Mouse (Mus musculus) heart, postnatal 0 days (tissue): Measurements from ENCODE around the gene Depdc5. TPM values are rescaled to one million over a fixed set of nuclear protein-coding genes. Genes with fewer than 3 reads are reported as not detected.
A peak's percentile ranks its signal among the peaks of the same experiment; 100 is the strongest.

Source experiments
- ATAC-seq: fragments of 200-750 bp; cut with Nextera tagmentation; 2 replicates; pipeline ENCODE4 v1.8.0; 2017; ENCODE audit warnings: low read depth, moderate number of reproducible peaks, moderate library complexity; ENCODE audit not compliant: insufficient read depth
- DNase-seq: peaks from one replicate; pipeline ENCODE4 v3.0.0-alpha.2; 2016; ENCODE audit warnings: low spot score
- H3K27ac ChIP-seq: fragments of 300-500 bp; sonication (generic); 2 replicates; pipeline ENCODE4 v1.5.1; 2014; ENCODE audit warnings: low read depth, mild to moderate bottlenecking
- H3K27me3 ChIP-seq: fragments of 300-500 bp; sonication (generic); 2 replicates; pipeline ENCODE4 v1.6.1; 2014; ENCODE audit warnings: low read length, mixed read lengths; ENCODE audit not compliant: control insufficient read depth, insufficient read depth
- H3K36me3 ChIP-seq: fragments of 300-500 bp; sonication (generic); replicated peaks from 2 replicates; pipeline ENCODE4 v1.6.1; 2014; ENCODE audit warnings: low read length, mixed read lengths; ENCODE audit not compliant: control insufficient read depth, insufficient read depth
- H3K4me1 ChIP-seq: fragments of 300-500 bp; sonication (generic); 2 replicates; pipeline ENCODE4 v1.6.1; 2014; ENCODE audit warnings: antibody characterized with exemption; ENCODE audit not compliant: control insufficient read depth, insufficient read depth
- H3K4me2 ChIP-seq: fragments of 300-500 bp; sonication (generic); 2 replicates; pipeline ENCODE4 v1.6.1; 2014; ENCODE audit warnings: low read depth, mild to moderate bottlenecking, low read length, moderate library complexity
- H3K4me3 ChIP-seq: fragments of 300-500 bp; sonication (generic); 2 replicates; pipeline ENCODE4 v1.5.1; 2014; ENCODE audit warnings: low read depth, low read length
- H3K9ac ChIP-seq: fragments of 300-500 bp; sonication (generic); replicated peaks from 2 replicates; pipeline ENCODE4 v1.6.1; 2014; ENCODE audit warnings: low read depth, low read length, mixed read lengths
- H3K9me3 ChIP-seq: fragments of 300-500 bp; sonication (generic); replicated peaks from 2 replicates; pipeline ENCODE4 v1.6.1; 2016; ENCODE audit warnings: low read length; ENCODE audit not compliant: control insufficient read depth
- CTCF ChIP-seq: IDR thresholded peaks from 2 replicates; pipeline ENCODE4 v1.5.1; 2016; ENCODE audit warnings: antibody characterized with exemption, control low read depth, low read depth
- EP300 ChIP-seq: IDR thresholded peaks from 2 replicates; pipeline ENCODE4 v1.6.1; 2016; ENCODE audit warnings: antibody characterized with exemption, low read depth
- WGBS: fragments of 180-500 bp; shearing (Covaris S2); extraction: QIAGEN DNeasy Blood & Tissue Kit; methylation state at CpG from one replicate; pipeline ENCODE4 v1.1.7; 2014; 5-methylcytosine and 5-hydroxymethylcytosine counted together
- polyA plus RNA-seq: library from polyadenylated mRNA; unstranded; fragments of >200 nt; fragmentation: Nextera tagmentation; extraction: Ambion mirVana; gene quantifications from 2 replicates; pipeline ENCODE4 v1.2.1, GENCODE M21; 2015
- total RNA-seq: library from RNA; depleted of rRNA; stranded (reverse); fragments of >200 nt; gene quantifications from 2 replicates; pipeline ENCODE4 v1.2.3, GENCODE M21; 2014; ENCODE audit warnings: low replicate concordance

Depdc5 gene
- total and polyA plus RNA-seq, 2 experiments from 2014 or later: 5.9 to 58.4 TPM

GRCm38 (mm10) chr5:32861082-32861481 lies 2.4 kb upstream of the Depdc5 start:
- no peak for ATAC-seq
- WGBS: 79% methylated on average over 1 of the region's 1 CpGs
- no peaks in the 10 kb centered on the region for H3K9me3 ChIP-seq

GRCm38 (mm10) chr5:32862469-32863132 lies 900 bp upstream of the Depdc5 start:
- Histone ChIP-seq H3K4me2 (peak overlapping the region; percentile 63; the same call in 1 of the 2 replicates), H3K4me1 (0 out of 2 replicates have a peak, but pooled peaks cover 8% of the 10 kb centered on the region), H3K9ac (no peak overlapping the region), H3K4me3 (peak overlapping the region; percentile 66; the same call in 1 of the 2 replicates), H3K36me3 (peaks cover 11% of the 10 kb centered on the region; the same call in 1 of the 2 replicates), H3K9me3 (no peaks in the 10 kb centered on the region), H3K27me3 (no peaks in the 10 kb centered on the region), H3K27ac (no peak overlapping the region)
- ATAC-seq (no peak), DNase-seq (no peak)
- TF ChIP-seq EP300 (no peak), CTCF (no peak)
- WGBS: 60% methylated on average over 6 of the region's 6 CpGs

More at GRCm38 (mm10) chr5:32861082-32861481, 2.4 kb upstream of the Depdc5 start:
- no peak overlapping the region for H3K9ac ChIP-seq
- H3K27me3 ChIP-seq: no peaks in the 10 kb centered on the region
- TF ChIP-seq EP300 (no peak), CTCF (no peak)
- H3K27ac ChIP-seq: no peak overlapping the region
- no peak for DNase-seq
- H3K4me2 ChIP-seq: no peak overlapping the region
- no peak overlapping the region for H3K4me3 ChIP-seq
- H3K4me1 ChIP-seq: 0 out of 2 replicates have a peak, but pooled peaks cover 8% of the 10 kb centered on the region
- H3K36me3 ChIP-seq: peaks cover 3% of the 10 kb centered on the region; the same call in 1 of the 2 replicates

GRCm38 (mm10) chr5:32869389-32870024 lies 6.0 kb downstream of the Depdc5 start:
- ATAC-seq: no peak
- no peak for DNase-seq
- Histone ChIP-seq H3K36me3 (peaks cover 47% of the 10 kb centered on the region), H3K4me1 (0 out of 2 replicates have a peak, but pooled peaks cover 3% of the 10 kb centered on the region), H3K9me3 (no peaks in the 10 kb centered on the region), H3K4me3 (no peak overlapping the region), H3K4me2 (no peak overlapping the region), H3K9ac (no peak overlapping the region), H3K27me3 (no peaks in the 10 kb centered on the region), H3K27ac (no peak overlapping the region)
- TF ChIP-seq EP300: no peak
- no peak for TF ChIP-seq CTCF
- WGBS: 92% methylated on average over 5 of the region's 5 CpGs

GRCm38 (mm10) chr5:32872346-32872745 lies 8.8 kb downstream of the Depdc5 start:
- H3K4me3 ChIP-seq: no peak overlapping the region
- peaks cover 56% of the 10 kb centered on the region for H3K36me3 ChIP-seq
- H3K9ac ChIP-seq: no peak overlapping the region
- no peak overlapping the region for H3K27ac ChIP-seq
- no peak overlapping the region for H3K4me2 ChIP-seq
- TF ChIP-seq EP300 (no peak), CTCF (no peak)
- H3K4me1 ChIP-seq: no peaks in the 10 kb centered on the region
- WGBS: 93% methylated on average over 5 of the region's 5 CpGs
- H3K9me3 ChIP-seq: no peaks in the 10 kb centered on the region
- H3K27me3 ChIP-seq: no peaks in the 10 kb centered on the region
- no peak for ATAC-seq
- DNase-seq: no peak

- Histone ChIP-seq H3K9ac (no peak overlapping the region), H3K9me3 (no peaks in the 10 kb centered on the region), H3K27ac (no peak overlapping the region), H3K4me2 (no peak overlapping the region), H3K27me3 (no peaks in the 10 kb centered on the region), H3K4me3 (no peak overlapping the region), H3K36me3 (peaks cover 67% of the 10 kb centered on the region), H3K4me1 (no peaks in the 10 kb centered on the region)
- 59% methylated on average over 3 of the region's 3 CpGs for WGBS
- TF ChIP-seq CTCF (no peak), EP300 (no peak)
- DNase-seq (no peak), ATAC-seq (no peak)
These were observed 23.2 kb downstream of the Depdc5 start for GRCm38 (mm10) chr5:32886739-32887138.
